Mouse (Mus musculus) layer of hippocampus, adult 9-11 months (tissue): ENCODE results near the gene Slc48a1.

ENCODE experiments used
- DNase-seq: peaks from one replicate; pipeline ENCODE4 v3.0.0; 2022

Gene Slc48a1

DNA sequence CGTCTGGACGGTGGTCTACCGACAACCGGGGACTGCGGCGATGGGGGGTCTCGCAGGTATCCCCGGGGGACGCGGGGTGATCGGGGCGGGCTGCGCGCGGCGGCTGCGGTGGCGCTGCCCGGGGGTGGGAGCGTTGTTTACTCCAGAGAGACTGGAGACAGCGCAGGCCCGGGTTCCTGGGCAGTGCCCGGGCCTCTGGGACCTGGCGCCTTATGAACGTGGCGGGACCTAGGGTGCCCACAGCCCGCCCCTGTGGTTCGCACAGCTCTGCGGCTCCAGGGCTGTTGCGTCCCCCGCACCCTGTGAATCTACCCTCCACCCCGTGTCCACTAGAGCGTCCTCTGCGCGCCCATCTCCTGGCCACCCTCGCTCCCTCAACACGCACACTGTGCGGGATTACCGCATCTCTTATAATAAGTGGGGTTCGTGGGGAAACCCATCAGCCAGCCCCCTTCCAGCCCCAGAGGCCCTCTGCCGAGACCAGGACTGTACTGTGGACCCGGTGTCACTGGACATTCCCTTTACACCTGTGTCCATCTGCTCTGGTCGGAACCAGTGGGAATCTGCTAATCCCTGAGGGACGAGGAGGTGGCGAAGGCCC is 6.3 kb downstream of the Slc48a1 start:
- no peak for DNase-seq

DNA sequence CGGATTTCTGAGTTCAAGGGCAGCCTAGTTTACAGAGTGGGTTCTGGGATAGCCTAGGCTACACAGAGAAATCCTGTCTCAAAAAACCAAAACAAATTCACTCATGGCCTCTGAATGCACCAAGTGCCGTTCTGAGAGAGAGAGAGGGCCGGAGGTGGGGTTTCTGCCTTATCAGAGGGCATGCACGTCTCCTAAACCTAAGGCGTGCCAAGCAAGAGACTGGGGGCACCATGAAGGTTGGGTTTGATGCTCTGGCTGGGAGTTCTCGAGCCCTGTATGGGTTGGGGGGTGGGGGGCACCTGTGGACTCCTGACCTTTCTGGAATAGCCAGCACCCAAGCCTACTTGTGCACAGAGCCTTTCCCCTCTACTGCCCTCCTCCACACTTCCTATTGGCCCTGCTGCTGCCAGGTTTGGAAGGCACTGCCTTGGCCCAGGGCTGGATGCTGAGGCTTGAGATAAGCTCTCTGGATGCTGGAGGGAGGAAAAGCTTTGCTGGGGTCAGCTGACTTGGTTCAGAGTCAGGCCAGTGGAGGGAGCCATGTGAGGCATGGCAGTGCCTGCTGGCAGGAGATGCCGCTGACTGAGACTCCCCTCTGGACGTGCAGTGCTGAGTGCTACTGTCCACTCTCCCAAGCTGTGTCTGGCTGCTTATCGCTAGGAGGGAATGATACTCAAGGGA is 7.6 kb downstream of the Slc48a1 start:
- peak; percentile 74 for DNase-seq

DNA sequence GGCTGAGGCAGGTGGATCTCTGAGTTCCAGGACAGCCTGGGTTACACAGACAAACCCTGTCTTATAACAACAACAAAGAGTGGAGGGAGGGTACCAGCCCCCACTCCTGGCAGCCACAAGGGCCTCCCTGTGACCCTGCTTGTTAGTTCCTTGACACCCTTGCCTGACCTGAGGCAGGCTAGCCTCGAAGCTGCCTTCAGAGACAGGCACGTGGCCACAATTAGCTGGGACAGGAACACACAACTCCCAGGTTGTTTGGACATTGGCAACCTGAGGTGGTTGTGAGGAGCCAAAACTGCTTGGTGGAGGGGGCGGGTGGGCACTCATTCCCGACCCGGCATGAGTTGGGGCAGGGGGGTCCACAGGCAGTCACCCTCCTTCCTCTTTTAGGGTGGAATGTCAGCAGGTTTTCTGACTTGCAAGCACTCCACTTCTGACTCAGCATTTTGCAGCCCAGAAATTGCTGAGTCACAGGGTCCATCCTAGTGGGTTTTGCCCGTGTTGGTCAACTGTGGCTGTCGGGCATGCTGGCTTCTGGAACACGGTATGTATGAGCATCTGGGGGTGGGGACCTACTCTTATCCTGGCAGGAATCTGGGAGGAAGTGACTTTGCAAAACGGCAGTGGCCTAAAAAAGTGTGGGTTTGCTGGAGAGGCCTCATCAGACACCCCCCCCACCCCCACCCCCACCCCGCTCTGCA is 8.2 kb downstream of the Slc48a1 start:
- DNase-seq = no peak

DNA sequence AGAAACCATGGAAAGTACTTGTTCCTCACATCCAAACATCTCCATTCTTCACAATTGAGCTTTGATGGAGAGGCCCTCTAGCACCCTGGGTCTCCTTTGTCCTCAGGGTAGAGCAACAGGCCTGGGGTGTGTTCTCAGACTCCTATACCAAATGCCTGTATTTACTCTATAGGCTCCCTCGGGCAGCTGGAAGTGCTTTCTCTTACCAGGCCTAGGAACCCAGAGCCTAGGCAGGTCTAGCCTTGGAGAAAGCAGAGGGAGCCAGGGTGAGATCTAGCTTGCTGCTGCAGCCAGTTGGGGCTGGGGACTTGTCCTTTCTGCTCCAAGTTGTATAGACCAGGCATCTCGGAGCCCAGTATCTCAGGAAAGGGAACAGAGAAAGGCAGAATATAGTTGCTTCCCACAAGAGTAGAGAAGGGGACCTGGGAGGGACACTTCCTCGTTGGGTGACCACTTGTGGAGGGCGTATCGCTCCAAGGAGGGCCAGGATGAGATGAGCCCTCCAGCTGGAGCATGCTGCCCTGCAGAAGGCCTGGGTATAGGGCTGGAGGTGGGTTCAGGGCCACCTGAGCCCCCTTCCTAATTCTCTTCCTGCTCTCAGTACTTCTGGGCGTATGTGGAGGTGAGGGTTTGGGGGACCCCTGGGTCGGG is 9.0 kb downstream of the Slc48a1 start:
- DNase-seq = no peak

DNA sequence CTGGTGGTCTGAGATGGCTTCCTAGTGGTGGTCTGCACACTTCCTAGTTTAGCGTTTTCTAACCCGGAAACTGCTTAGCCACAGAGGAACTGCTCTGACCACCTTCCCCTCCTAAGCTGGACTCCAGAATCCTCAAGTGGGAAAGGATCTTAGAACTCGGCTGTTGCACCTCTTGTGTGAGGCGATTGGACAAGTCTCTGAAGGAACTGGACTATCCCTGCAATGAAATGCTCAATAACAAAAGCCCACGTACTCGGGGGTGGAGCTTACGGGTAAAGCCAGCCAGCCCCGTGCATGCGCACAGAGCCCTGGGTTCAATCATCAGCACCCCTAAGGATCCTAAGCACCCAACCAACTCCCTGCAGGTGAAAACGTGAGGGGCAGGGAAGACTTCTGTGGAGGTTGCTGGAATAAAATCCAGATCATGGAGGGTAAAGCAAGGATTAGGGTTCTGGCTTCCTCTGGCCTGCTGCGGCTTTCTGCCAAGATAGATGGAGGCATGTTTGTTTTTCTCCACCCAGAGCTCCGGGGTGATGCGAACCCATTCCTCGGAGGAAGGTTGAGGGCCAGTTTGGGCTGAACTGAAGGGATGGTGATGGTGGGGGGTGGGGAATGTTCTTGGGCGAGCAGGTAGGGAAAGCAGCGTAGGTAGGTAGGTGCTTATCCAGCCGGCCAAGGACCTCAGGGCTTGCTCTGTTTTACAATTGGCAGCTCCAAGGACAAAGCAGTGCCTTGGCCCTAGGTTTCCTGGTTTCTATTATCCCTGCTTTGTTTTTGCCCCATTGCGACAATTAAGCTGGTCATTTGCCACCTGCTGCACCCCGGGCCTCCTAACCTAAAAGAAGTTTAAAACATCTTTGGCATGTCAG is 9.7 kb downstream of the Slc48a1 start:
- DNase-seq = no peak

DNA sequence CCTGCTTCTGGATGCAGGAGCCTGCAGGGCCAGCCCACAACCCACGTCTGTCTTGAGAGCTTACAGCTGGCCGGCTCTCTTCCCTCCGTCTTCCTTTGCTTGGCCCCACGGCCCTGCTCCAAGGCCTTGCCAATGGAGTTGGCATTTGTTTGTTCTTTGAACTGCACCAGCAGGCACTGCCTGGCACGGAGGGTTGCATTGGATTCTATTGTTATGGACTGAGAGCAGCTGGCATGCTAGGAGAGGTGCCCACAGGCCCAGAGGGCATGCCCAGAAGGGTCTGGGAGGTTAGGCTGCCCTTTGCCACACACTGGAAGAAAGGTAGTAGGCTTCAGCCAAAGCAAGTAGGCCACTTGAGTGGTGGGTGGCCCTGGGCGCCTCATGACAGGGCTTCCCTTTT is 10.5 kb downstream of the Slc48a1 start:
- peak; percentile 92 for DNase-seq

DNA sequence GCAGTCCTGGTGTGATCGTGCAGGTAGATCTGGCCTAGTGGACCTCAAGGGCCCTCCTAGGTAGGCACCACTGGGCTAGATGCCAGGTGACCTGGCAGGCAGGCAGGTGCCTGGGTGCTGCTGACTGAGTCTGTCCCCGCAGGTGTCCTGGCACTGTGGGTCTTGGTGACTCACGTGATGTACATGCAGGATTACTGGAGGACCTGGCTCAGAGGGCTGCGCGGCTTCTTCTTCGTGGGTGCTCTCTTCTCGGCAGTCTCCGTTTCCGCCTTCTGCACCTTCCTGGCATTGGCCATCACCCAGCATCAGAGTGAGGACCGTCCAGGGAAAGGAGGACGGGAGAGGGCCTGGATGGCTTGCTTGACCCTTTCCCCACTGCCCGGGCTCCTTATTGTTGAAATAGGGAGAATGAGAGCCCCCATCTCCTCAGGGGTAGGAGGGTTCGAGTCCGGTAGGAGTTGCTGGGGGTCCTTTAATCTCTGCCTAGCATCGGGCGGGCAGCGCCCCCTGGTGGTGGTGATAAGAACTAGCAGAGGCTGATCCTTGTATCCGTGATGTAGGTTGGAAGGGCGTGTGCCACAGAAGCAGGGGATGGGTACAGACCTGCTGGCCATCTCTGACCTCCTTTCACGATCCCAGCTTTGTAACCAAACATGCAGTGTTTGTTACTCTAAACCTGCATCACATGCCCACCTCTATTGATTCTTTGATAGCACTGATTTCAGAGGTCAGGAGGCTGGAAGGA is 11.6 kb downstream of the Slc48a1 start:
- no peak for DNase-seq

DNA sequence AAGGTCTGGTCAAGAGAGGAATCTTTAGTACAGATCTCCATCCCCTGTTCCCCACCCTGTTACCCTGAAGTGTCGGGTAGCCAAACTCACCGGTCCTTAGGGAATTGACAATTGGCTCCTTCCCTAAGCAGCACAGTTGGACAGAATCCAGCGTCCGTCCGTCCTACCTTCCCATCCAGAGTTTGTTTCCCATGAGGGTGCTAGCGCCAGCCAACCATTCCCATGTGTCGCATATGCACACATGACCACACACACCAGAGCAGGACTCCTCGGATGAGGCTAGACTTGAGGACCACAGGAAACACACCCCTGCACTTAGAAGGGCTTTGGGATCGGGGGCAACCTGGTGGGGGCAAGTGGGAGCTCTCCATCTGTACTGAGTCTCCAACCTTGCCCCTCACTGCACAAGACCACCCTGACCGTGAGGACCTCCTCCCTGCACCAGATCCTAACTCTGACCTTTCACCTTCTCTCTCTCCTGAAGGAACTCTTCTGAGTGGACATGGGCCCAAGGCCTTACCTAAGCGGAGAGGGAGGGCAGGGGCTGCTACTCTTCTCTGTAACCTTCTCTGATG is 12.9 kb downstream of the Slc48a1 start:
- DNase-seq = no peak

DNA sequence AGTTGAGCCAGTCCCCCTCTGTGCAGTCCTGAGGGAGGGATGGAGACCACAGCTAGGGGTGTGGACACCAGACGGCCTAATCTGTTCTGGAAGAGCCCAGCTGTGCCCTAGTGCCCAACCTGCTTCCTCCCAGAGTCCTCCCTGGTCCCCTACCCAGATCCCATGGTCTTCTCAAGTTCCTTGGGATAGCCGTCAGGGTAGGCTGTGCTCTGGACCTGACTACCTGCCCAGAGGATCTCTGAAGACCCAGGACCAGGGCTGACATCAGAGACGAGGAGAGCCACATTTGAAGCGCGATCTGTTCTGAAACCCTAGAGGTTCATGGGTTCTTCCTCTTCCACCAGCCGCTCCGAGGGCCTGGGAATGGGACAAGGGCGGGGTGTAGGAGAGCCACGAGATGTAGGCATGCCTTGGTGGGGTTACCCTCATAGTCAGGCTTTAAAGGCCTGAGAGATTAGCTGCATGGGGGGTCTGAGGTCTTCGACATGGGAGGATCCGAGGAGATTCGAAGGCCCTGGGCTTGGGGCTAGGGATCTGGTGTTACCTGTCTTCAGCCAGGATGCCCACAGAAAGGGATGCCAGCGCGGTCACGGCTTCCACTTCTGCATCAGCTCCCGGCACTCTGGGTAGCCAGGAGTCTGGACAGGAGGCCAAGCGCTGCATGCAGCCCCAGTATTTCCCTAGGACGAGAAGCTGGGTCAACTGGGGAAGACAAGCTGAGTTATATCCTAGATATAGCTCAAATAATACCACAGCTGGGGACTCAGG is 15.2 kb downstream of the Slc48a1 start:
- no peak for DNase-seq

DNA sequence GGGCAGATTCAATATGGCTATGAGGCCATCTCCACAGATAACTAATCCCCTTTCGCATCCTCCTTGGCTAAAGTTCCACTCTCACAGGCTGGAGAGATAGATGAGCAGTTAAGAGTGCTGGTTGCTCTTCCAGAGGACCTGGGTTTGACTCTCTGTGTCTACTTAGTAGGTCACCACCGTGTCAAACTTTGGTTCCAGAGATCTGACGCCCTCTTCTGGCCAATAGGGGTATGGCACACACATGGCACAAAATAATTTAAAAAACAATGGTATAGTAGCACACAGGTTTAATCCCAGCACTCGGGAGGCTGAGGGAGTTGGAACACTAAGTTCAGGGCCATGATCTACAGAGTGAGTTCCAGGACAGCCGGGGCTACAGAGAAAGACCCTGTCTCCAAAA is 15.9 kb downstream of the Slc48a1 start:
- no peak for DNase-seq

DNA sequence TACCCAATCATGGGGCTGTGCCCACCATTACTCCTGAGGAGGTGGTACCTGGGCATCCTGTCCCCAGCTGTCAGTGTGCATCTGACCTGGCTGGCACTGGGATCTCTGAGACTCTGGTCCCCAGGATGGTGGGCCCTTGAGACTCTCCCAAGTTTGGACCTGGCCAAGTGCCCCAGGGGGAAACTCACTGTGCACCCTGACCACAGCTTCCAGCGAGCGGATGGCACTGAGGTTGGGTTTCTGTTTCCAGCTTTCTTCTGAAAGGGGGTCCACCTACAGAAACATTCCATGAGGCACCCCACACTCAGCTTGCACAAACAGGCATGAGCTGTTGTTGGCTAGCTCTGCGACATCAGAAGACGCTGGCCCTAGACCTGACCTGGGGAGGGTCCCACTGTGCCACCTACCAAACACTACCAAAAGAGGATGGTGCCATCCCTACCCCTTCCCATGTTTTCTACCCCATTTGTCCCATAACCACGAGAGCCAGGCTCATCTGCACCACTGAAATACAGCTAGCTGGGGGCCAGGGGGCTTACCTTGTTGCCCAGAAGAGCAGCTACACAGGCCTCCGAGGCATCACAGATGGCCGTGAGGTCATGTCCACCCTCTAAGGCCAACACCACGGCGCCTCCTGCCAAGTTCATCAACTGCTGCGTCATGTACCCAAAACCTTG is 17.4 kb downstream of the Slc48a1 start:
- DNase-seq = no peak

DNA sequence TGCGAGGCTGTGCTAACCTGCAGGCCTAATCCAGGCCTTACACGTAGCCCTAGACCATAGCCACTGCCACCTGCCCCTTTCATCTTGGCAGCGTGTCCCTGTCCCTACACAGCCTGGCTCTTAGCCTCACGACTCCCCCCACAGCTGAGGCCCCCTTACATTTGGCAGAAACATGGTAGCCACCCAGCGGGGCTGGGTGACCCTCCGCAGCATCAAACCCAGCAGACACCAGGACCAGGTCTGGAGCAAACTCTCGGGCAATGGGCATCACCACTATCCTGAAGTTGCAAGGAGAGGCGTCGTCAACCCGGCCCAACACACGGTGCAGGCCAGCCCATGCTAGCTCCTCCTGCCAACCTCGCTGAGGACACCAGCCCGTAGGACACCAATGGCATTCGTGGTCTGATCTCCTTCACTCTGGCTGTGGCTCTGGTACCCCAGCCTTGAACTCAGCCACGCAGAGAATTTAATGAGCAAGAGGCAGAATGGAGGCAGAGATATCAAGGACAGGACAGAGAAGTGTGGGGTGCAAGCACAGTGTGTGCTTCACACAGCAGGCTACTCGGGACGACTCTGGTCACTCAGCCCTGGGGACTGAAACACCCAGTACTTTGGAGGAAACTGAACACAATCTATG is 18.5 kb downstream of the Slc48a1 start:
- no peak for DNase-seq

DNA sequence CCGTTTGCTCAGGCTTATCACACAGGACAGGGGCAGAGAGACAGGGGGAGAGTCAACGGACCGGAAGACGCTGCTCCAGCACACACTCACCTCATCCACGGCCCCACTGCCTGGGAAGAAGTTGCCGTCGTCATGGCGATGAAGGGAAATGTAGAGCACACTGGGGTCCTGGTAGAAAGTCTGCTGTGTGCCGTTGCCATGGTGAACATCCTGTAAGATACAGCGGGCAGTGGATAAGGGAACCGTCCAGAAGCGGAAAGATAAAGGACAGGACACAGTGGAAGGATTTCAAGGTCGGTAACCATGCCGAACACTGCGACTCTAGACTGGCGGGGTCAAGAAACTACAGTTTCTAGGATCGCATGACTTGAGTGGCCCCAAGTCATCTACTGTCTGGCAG is 19.8 kb downstream of the Slc48a1 start:
- no peak for DNase-seq

DNA sequence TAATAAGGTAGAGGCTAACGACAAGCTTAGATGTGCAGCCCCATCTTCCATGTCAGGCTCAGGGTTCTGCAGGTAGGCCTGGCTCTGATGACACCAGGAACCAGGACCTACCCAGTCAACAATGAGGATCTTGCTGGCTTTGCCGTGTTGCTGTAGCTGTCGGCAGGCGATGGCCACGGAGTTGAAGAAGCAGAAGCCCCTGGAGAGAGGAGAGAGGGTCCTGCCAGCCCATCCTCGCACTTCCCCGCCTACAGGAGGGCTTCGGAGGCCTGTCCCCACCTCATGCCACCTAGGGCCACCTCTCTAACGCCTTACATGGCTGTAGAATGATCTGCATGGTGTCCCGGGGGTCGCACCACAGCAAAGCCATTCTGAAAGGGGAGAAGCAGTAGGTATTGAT is 21.1 kb downstream of the Slc48a1 start:
- DNase-seq = no peak

DNA sequence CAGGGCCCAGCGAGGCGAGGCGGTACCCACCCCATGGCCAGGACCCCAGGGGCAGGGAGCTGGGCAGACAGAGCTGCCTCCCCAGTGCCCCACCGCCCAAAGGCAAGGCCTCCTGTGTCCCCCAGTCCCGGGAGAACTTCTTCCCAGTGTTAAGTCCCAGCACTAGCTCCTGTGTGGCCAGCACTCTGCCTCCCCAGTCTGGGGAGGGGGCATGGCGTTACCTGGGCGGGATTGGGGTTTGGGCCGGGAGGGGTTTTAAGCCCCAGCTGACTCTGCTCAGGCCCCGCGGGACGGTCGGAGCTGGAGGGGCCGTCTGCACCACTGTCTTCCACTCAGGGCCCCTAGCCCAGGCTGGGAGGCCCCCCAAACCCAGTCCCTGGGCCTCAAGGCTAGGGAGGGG is 22.5 kb downstream of the Slc48a1 start:
- no peak for DNase-seq

DNA sequence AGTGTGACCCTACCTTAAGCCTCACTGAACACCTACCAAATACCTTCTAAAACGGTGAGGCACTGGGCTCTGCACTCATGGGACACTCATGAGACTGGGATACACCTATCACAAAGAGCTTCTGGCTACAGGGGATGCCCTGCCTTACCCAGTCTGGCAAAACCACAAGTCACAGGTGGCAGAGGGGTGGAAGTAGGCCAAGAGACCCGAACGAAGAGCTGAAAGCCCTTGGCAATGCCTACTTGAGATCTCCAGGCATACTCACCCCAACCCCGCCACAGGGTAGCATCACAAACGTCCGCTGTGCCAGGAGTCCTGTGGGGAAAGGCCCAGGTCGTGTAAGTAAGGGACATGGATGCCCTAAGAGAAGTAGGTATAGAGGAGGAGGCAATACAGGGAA is 23.5 kb downstream of the Slc48a1 start:
- DNase-seq = no peak

DNA sequence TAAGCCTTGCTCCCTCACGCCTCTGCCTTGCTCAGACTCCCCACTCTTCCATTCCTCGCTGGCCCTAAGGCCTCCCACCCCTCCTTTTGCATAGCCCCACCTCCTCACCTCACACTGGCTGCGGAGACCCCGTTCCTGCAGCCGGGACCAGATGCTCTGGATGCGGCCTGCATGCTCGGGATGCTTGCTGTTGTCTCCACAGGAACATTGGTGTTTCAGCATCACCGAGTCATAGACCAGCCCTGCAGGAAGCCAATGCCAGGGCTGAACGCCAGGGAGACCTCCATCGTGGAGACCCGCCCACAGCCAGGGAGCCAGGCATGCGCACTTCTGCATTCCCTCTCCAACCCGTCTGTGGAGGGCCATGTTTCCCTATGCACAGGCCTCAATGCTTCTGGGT is 24.3 kb downstream of the Slc48a1 start:
- no peak for DNase-seq

DNA sequence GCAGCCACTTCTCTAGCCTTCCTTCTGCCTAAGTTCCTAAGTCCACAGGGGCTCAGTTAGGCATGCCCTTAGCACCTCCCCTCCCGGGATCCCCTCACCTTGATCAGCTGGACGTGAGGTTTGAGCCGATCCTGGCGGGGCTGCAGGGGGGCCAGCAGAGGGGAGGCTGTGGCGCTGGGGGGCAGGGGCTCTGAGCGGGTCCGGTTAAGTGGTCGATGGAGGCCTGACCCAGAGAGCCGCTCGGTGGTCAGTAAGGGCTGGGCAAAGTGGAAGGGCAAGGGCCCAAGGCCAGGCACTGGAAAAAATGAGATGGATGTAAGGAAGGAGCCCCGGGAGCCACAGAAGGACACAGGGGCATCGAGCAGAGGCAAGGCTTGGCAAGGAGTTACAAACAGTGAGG is 29.5 kb downstream of the Slc48a1 start:
- no peak for DNase-seq

DNA sequence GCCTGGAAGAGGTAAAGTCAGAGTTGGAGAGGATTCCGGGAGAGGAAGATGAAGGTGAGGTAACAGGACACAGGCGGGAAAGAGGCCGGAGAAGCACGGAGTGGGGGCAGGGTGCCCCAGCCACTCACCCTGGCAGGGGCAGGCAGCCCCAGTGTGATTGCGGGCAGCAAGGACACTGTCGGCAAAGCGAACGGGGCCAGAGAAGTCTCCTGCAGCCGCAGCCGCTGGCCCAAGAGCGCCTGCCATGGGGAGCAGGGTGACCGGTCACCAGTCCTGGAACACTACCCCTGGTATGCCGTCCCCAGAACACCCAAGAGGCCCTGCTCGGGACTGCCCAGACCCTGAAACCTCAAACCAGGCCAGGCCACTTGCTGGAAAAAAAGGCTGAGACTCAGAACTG is 30.2 kb downstream of the Slc48a1 start:
- no peak for DNase-seq

DNA sequence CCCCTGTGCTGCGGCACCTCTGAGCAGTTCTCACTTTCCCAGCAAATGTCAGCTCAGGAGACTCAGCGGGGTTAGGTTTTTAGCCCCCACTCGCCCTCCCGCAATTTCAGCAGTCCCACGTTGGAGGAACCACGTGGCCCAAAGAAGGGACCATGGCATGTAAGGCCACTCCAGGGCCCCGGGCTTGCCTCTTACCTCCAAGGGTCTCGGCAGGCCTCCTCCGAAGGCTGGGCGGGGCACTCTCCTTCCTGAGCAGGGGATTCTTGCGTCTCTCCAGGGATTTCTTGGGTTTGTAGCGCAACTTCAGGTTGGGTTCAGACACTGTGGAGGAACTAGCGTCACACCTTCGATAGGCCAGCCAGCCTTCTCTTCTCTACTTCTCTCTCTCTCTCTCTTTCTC is 30.9 kb downstream of the Slc48a1 start:
- no peak for DNase-seq
